Mouse (Mus musculus) limb, embryonic 14.5 days (tissue): ENCODE results near the gene Cd300lb. TPM values are rescaled to one million over a fixed set of nuclear protein-coding genes. Genes with fewer than 3 reads are reported as not detected.

ENCODE experiments used
- ATAC-seq: fragments of 200-750 bp; cut with Nextera tagmentation; 2 replicates; pipeline ENCODE4 v1.8.0; 2017; ENCODE audit warnings: low read depth, moderate number of reproducible peaks, moderate TSS enrichment; ENCODE audit not compliant: low FRiP score
- DNase-seq: peaks from one replicate; pipeline ENCODE4 v3.0.0-alpha.2; 2015; ENCODE audit warnings: low spot score
- H3K27ac ChIP-seq: fragments of 300-500 bp; sonication (generic); replicated peaks from 2 replicates; pipeline ENCODE4 v1.5.1; 2014; ENCODE audit warnings: low read depth, mild to moderate bottlenecking, low read length, moderate library complexity, mixed read lengths
- H3K27me3 ChIP-seq: fragments of 300-500 bp; sonication (generic); 2 replicates; pipeline ENCODE4 v1.6.1; 2014; ENCODE audit warnings: low read length, mixed read lengths; ENCODE audit not compliant: control insufficient read depth, insufficient read depth
- H3K36me3 ChIP-seq: fragments of 300-500 bp; sonication (generic); 2 replicates; pipeline ENCODE4 v1.6.1; 2014; ENCODE audit warnings: mild to moderate bottlenecking, low read length, moderate library complexity, mixed read lengths; ENCODE audit not compliant: control insufficient read depth, insufficient read depth
- H3K4me1 ChIP-seq: fragments of 300-500 bp; sonication (generic); 2 replicates; pipeline ENCODE4 v1.6.1; 2014; ENCODE audit warnings: antibody characterized with exemption, low read length, mixed read lengths; ENCODE audit not compliant: control insufficient read depth, insufficient read depth
- H3K4me2 ChIP-seq: fragments of 300-500 bp; sonication (generic); replicated peaks from 2 replicates; pipeline ENCODE4 v1.6.1; 2014; ENCODE audit warnings: low read depth, mild to moderate bottlenecking, low read length, moderate library complexity; ENCODE audit not compliant: severe bottlenecking
- H3K4me3 ChIP-seq: fragments of 300-500 bp; sonication (generic); replicated peaks from 2 replicates; pipeline ENCODE4 v1.5.1; 2014; ENCODE audit warnings: low read length
- H3K9ac ChIP-seq: fragments of 300-500 bp; sonication (generic); 2 replicates; pipeline ENCODE4 v1.6.1; 2014; ENCODE audit warnings: mild to moderate bottlenecking, low read depth, low read length, moderate library complexity; ENCODE audit not compliant: severe bottlenecking
- H3K9me3 ChIP-seq: fragments of 300-500 bp; sonication (generic); 2 replicates; pipeline ENCODE4 v1.6.1; 2016; ENCODE audit warnings: low read length; ENCODE audit not compliant: control insufficient read depth
- POLR2A ChIP-seq: fragments of 200-500 bp; IDR thresholded peaks from 2 replicates; pipeline ENCODE4 v1.8.0; 2012; ENCODE audit warnings: inconsistent platforms, mild to moderate bottlenecking, moderate library complexity, borderline replicate concordance; ENCODE audit not compliant: insufficient read depth, insufficient read length; ENCODE audit errors: extremely low read depth
- WGBS: fragments of 180-500 bp; shearing (Covaris S2); extraction: QIAGEN DNeasy Blood & Tissue Kit; methylation state at CpG from one replicate; pipeline ENCODE4 v1.1.7; 2014; 5-methylcytosine and 5-hydroxymethylcytosine counted together
- polyA plus RNA-seq, 2 experiments: library from polyadenylated mRNA; depleted of rRNA in 1 of 2; stranded (reverse) in 1 of 2; unstranded in 1 of 2; fragments of >200 nt; fragmentation: Nextera tagmentation in 1 of 2; extraction: Ambion mirVana in 1 of 2; gene quantifications; 2 replicates each; pipeline versions ENCODE4 v1.2.1 to v1.2.3; 2012 to 2014

The Cd300lb gene
- polyA plus RNA-seq, 2 experiments = 0.32 to 0.33 TPM

DNA sequence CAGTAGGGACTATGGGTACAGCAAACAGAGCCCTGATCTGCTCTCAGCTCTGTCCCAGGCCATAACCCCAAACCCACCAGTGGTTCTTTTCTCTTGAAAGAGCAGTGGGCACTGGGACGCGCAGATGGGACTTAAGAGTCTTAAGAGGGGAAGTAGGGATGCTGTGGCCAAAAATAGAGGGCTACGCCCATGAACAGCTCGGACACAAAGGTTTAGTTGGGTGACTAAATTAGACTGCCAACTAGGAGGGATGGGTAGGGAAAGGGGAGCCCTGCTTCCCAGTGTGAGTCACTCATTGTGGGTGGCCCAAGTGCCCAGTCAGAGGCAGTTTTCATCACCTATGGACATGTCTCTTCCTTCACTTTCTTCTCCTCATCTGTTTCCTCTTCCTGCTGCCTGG, 31.0 kb downstream of the Cd300lb start:
- Histone ChIP-seq H3K9ac (no peak overlapping the region), H3K4me3 (no peak overlapping the region), H3K4me2 (no peak overlapping the region), H3K9me3 (no peaks in the 10 kb centered on the region), H3K27ac (no peak overlapping the region), H3K36me3 (no peaks in the 10 kb centered on the region), H3K27me3 (no peaks in the 10 kb centered on the region), H3K4me1 (no peaks in the 10 kb centered on the region)
- WGBS = 90% methylated on average over 4 of the region's 4 CpGs
- TF ChIP-seq POLR2A = no peak
- DNase-seq (no peak), ATAC-seq (no peak)

DNA sequence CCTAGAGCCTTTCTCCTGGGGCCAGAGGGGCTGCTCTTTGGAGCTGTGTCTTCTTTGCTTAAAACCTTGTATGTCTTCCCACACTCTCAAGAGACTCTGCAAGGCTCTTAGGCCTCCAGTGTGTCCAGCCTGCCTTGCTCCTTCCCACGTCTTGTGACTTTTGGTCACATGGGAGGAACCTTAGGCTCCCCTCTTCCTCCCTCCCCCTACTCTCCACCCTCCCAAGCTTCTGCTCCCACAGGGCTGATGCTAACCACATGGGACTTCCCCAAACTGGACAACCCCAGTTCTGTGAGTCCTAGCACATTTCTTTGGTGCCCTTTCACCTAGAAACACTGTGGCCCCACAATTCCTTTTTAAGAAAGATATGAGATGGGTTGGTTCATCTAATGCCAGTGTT, 36.2 kb downstream of the Cd300lb start:
- H3K4me2 ChIP-seq = no peak overlapping the region
- ATAC-seq (no peak), DNase-seq (no peak)
- no peak for TF ChIP-seq POLR2A
- no peak overlapping the region for H3K9ac ChIP-seq
- H3K36me3 ChIP-seq = no peaks in the 10 kb centered on the region; the same call in 1 of the 2 replicates
- no peak overlapping the region for H3K27ac ChIP-seq
- 7% methylated on average over 1 of the region's 1 CpGs for WGBS
- no peak overlapping the region for H3K4me3 ChIP-seq
- no peaks in the 10 kb centered on the region for H3K9me3 ChIP-seq
- no peaks in the 10 kb centered on the region for H3K27me3 ChIP-seq
- no peaks in the 10 kb centered on the region for H3K4me1 ChIP-seq

DNA sequence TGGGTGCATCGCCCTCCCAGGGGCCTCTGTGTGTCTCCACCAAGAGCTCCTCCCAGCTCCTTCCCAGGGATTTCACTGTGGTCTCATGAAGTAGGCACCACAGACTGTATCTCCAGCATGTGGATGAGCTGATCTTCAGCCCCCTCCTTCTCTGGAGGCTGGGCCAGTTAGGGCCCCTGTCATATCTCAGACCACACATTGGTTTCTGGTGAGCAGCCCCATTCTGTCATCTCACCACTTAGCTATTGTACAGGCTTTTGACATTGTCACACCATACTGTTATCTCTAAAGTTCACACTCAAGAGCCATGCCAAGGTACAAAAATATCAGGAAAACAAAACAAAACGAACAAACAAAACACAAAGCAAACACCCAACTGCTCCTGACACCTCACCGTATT, 38.1 kb downstream of the Cd300lb start:
- 78% methylated on average over 3 of the region's 3 CpGs for WGBS
- TF ChIP-seq POLR2A = no peak
- no peak for DNase-seq

DNA sequence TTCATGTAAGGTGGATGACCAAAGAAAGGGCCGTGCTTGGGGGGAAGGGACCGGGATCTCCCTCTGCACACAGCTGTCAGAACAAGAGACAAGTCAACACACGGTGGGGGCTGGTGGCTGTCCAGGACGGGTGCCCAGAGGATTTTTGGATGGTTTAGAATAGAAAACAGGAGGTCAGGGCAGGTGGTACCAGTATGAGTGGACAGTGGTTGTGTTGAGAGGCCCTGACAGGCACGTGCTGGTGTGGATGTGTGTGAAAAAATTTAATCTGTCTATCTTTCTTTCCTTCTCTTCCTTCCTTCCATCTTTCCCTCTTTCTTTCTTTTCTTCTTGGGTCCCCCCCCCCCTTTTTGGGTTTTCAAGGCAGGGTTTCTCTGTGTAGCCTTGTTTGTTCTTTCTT, 43.6 kb downstream of the Cd300lb start:
- no peaks in the 10 kb centered on the region for H3K9me3 ChIP-seq
- WGBS = 58% methylated on average over 5 of the region's 5 CpGs

More for the DNA sequence above, 38.1 kb downstream of the Cd300lb start:
- Histone ChIP-seq H3K27ac (no peak overlapping the region), H3K4me3 (no peak overlapping the region), H3K9ac (no peak overlapping the region), H3K36me3 (no peaks in the 10 kb centered on the region; the same call in 1 of the 2 replicates), H3K4me2 (no peak overlapping the region), H3K27me3 (no peaks in the 10 kb centered on the region), H3K4me1 (no peaks in the 10 kb centered on the region), H3K9me3 (no peaks in the 10 kb centered on the region)
- no peak for ATAC-seq

DNA sequence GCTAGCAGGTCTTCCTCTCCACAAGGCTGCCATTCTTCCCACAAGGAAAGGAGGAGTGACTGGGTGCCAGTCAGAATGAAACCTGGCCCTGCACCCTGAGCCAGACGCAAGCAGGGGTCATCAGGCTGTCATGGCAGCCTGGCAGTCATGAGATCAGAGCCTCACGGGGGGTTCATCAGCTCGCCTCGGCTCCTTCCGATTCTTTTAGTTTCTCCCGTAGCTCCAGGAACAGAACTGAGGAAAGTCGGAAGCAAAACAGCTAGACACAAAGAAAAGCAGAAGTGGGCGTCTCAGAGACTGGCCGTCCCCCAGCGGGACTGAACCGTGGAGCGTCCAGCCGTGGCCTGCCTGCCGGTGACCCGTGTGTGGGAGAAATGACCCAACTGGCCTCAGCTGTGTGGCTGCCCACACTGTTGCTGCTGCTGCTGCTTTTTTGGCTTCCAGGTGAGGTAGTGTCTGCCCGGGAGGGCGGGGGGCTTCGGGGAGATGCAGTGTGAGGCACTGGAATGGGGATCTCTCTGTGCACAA, 44.1 kb downstream of the Cd300lb start, which contains the start of gene Cd300a:
Gene Cd300a (plus strand): TSS at position 51 of the 528 bp plus-strand sequence.
- H3K4me2 ChIP-seq = no peak within 1 kb of the TSS
- 78% methylated on average over 18 of the region's 18 CpGs for WGBS
- no peaks in the 10 kb centered on the region for H3K36me3 ChIP-seq
- no peak within 1 kb of the TSS for H3K9ac ChIP-seq
- no peak within 1 kb of the TSS for H3K4me3 ChIP-seq
- ATAC-seq = no peak
- H3K27ac ChIP-seq = no peak within 1 kb of the TSS
- H3K9me3 ChIP-seq = no peaks in the 10 kb centered on the region
- no peak for TF ChIP-seq POLR2A
- no peaks in the 10 kb centered on the region for H3K4me1 ChIP-seq
- no peaks in the 10 kb centered on the region for H3K27me3 ChIP-seq
- no peak for DNase-seq

More for the DNA sequence above, 43.6 kb downstream of the Cd300lb start:
- Histone ChIP-seq H3K4me1 (no peaks in the 10 kb centered on the region), H3K36me3 (no peaks in the 10 kb centered on the region), H3K4me3 (no peak overlapping the region), H3K4me2 (no peak overlapping the region), H3K27me3 (no peaks in the 10 kb centered on the region), H3K27ac (no peak overlapping the region), H3K9ac (no peak overlapping the region)
- no peak for TF ChIP-seq POLR2A
- DNase-seq = no peak
- no peak for ATAC-seq

- ATAC-seq (no peak), DNase-seq (no peak)
- H3K27me3 ChIP-seq = no peaks in the 10 kb centered on the region
- H3K4me3 ChIP-seq = no peak overlapping the region
- TF ChIP-seq POLR2A = no peak
- no peaks in the 10 kb centered on the region for H3K36me3 ChIP-seq
- H3K27ac ChIP-seq = no peak overlapping the region
- 85% methylated on average over 4 of the region's 4 CpGs for WGBS
- H3K9ac ChIP-seq = no peak overlapping the region
- no peak overlapping the region for H3K4me2 ChIP-seq
- H3K9me3 ChIP-seq = no peaks in the 10 kb centered on the region
- no peaks in the 10 kb centered on the region for H3K4me1 ChIP-seq
Observed at GRCm38 (mm10) chr11:114884380-114885100, 49.6 kb downstream of the Cd300lb start.
